Mouse (Mus musculus) cerebral cortex, adult 2 months (tissue): ENCODE measurements around the gene Tnfaip2.

Source experiments
- WGBS: fragments of 180-500 bp; shearing (Covaris S2); methylation state at CpG from one replicate; pipeline ENCODE4 v1.1.7; 2018; 5-methylcytosine and 5-hydroxymethylcytosine counted together

Gene Tnfaip2

GRCm38 (mm10) chr12:111442309-111443010, at the start of gene Tnfaip2:
TSS of gene Tnfaip2 (plus strand) at chr12:111442469.
- WGBS: 4% methylated on average over 48 of the region's 48 CpGs

GRCm38 (mm10) chr12:111394008-111394407, 48.3 kb upstream of the Tnfaip2 start:
- 89% methylated on average over 6 of the region's 6 CpGs for WGBS

- 57% methylated on average over 5 of the region's 5 CpGs for WGBS
These were observed 45.3 kb upstream of the Tnfaip2 start for GRCm38 (mm10) chr12:111396997-111397396.

GRCm38 (mm10) chr12:111401454-111402184, 40.6 kb upstream of the Tnfaip2 start:
- WGBS: 30% methylated on average over 15 of the region's 15 CpGs

GRCm38 (mm10) chr12:111404880-111405279, 37.4 kb upstream of the Tnfaip2 start:
- WGBS: 66% methylated on average over 10 of the region's 10 CpGs

GRCm38 (mm10) chr12:111406622-111407021, 35.6 kb upstream of the Tnfaip2 start, which contains the start of gene Lbhd2:
TSS of gene Lbhd2 (plus strand) at chr12:111406809.
- WGBS: 3% methylated on average over 24 of the region's 24 CpGs

- WGBS: 45% methylated on average over 5 of the region's 5 CpGs
These were observed 32.7 kb upstream of the Tnfaip2 start for GRCm38 (mm10) chr12:111409583-111409982.

GRCm38 (mm10) chr12:111411631-111412355, 30.5 kb upstream of the Tnfaip2 start:
- WGBS: 80% methylated on average over 8 of the region's 8 CpGs

GRCm38 (mm10) chr12:111412581-111413284, 29.5 kb upstream of the Tnfaip2 start:
- 24% methylated on average over 12 of the region's 12 CpGs for WGBS

- 3% methylated on average over 21 of the region's 21 CpGs for WGBS
These were observed 29.0 kb upstream of the Tnfaip2 start for GRCm38 (mm10) chr12:111413300-111413699.

GRCm38 (mm10) chr12:111416921-111417779, 25.1 kb upstream of the Tnfaip2 start, which contains the start of gene Exoc3l4:
TSS of gene Exoc3l4 (plus strand) at chr12:111417017.
- 31% methylated on average over 17 of the region's 17 CpGs for WGBS

- 93% methylated on average over 5 of the region's 5 CpGs for WGBS
These were observed 22.4 kb upstream of the Tnfaip2 start for GRCm38 (mm10) chr12:111419918-111420317.

GRCm38 (mm10) chr12:111420946-111421709, 21.1 kb upstream of the Tnfaip2 start:
- WGBS: 57% methylated on average over 7 of the region's 7 CpGs

GRCm38 (mm10) chr12:111422852-111423251, 19.4 kb upstream of the Tnfaip2 start:
- 76% methylated on average over 5 of the region's 5 CpGs for WGBS

- 22% methylated on average over 43 of the region's 43 CpGs for WGBS
These were observed 18.6 kb upstream of the Tnfaip2 start for GRCm38 (mm10) chr12:111423570-111424129.

- 52% methylated on average over 9 of the region's 9 CpGs for WGBS
These were observed 17.7 kb upstream of the Tnfaip2 start for GRCm38 (mm10) chr12:111424547-111424946.

GRCm38 (mm10) chr12:111425258-111425657, 17.0 kb upstream of the Tnfaip2 start:
- 4% methylated on average over 15 of the region's 15 CpGs for WGBS

GRCm38 (mm10) chr12:111425789-111426460, 16.3 kb upstream of the Tnfaip2 start:
- 13% methylated on average over 29 of the region's 29 CpGs for WGBS
